Mouse (Mus musculus) limb, embryonic 15.5 days (tissue): ENCODE results near the gene Zdhhc13. TPM values are rescaled to one million over a fixed set of nuclear protein-coding genes. Genes with fewer than 3 reads are reported as not detected.

ENCODE experiments used
- ATAC-seq: fragments of 200-750 bp; cut with Nextera tagmentation; 2 replicates; pipeline ENCODE4 v1.8.0; 2017; ENCODE audit warnings: low read depth, moderate TSS enrichment; ENCODE audit not compliant: insufficient number of reproducible peaks, low FRiP score, low TSS enrichment
- H3K27ac ChIP-seq: fragments of 300-500 bp; sonication (generic); 2 replicates; pipeline ENCODE4 v1.5.1; 2015; ENCODE audit warnings: moderate library complexity, mild to moderate bottlenecking, inconsistent platforms
- H3K27me3 ChIP-seq: fragments of 300-500 bp; sonication (generic); 2 replicates; pipeline ENCODE4 v1.6.1; 2015; ENCODE audit warnings: inconsistent platforms
- H3K36me3 ChIP-seq: fragments of 300-500 bp; sonication (generic); 2 replicates; pipeline ENCODE4 v1.6.1; 2015; ENCODE audit warnings: inconsistent platforms
- H3K4me1 ChIP-seq: fragments of 300-500 bp; sonication (generic); 2 replicates; pipeline ENCODE4 v1.6.1; 2015; ENCODE audit warnings: inconsistent platforms
- H3K4me2 ChIP-seq: fragments of 300-500 bp; sonication (generic); 2 replicates; pipeline ENCODE4 v1.6.1; 2015; ENCODE audit warnings: mild to moderate bottlenecking, inconsistent platforms
- H3K4me3 ChIP-seq: fragments of 300-500 bp; sonication (generic); 2 replicates; pipeline ENCODE4 v1.5.1; 2015; ENCODE audit warnings: mild to moderate bottlenecking, inconsistent platforms
- H3K9ac ChIP-seq: fragments of 300-500 bp; sonication (generic); 2 replicates; pipeline ENCODE4 v1.6.1; 2015; ENCODE audit warnings: inconsistent platforms
- H3K9me3 ChIP-seq: fragments of 300-500 bp; sonication (generic); 2 replicates; pipeline ENCODE4 v1.6.1; 2016; ENCODE audit warnings: inconsistent platforms
- WGBS: fragments of 180-500 bp; shearing (Covaris S2); methylation state at CpG from one replicate; pipeline ENCODE4 v1.1.7; 2015; 5-methylcytosine and 5-hydroxymethylcytosine counted together
- polyA plus RNA-seq: library from polyadenylated mRNA; unstranded; fragments of >200 nt; fragmentation: Nextera tagmentation; extraction: Ambion mirVana; gene quantifications from 2 replicates; pipeline ENCODE4 v1.2.1, GENCODE M21; 2015

Zdhhc13 gene
- polyA plus RNA-seq, 1 experiment from 2014 or later: 29.1 TPM

DNA sequence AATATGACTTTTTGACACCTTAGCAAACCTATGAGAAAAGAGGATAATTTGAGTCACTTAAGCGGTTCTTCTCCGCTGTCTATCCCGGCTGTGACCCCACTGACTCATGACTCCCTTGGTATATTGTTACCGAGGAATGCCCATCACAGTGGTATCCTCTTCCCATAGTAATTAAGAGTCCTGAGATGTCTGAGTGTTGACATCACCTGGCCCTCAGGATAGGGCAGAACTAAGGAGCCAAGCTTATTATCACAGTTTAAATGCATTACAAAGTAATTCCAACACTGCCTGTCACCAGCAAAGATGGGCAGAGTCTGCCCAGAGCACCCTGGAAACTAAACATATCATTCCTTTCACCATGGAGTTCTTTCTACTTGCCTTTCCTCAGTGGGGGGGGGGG is 22.8 kb upstream of the Zdhhc13 start:
- no peak for ATAC-seq
- H3K9me3 ChIP-seq: no peaks in the 10 kb centered on the region
- no peaks in the 10 kb centered on the region for H3K27me3 ChIP-seq
- H3K4me2 ChIP-seq: no peak overlapping the region
- H3K36me3 ChIP-seq: no peaks in the 10 kb centered on the region
- WGBS: 74% methylated on average over 4 of the region's 4 CpGs
- H3K9ac ChIP-seq: no peak overlapping the region
- H3K4me1 ChIP-seq: no peaks in the 10 kb centered on the region
- H3K4me3 ChIP-seq: no peak overlapping the region
- H3K27ac ChIP-seq: no peak overlapping the region

DNA sequence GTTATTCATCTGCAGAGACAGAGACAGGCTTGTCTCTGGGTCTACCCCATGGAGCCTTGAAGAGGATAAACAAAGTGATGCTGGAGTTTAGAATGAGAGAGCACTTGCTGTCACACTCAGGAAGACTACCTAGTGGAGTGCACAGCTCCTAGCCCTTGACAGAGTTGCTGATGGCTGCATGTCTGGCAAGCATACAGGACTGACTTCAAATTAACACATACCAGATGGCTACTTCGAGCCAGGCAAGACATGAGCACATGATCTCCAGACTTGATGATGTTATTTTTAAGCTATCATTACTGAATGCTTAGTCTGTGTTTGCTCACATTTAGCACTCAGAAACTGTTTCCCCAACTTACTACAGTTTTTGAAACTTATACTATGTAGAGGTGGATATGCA is 19.1 kb upstream of the Zdhhc13 start:
- no peak for ATAC-seq
- Histone ChIP-seq H3K4me3 (no peak overlapping the region), H3K27me3 (no peaks in the 10 kb centered on the region), H3K27ac (no peak overlapping the region), H3K9me3 (no peaks in the 10 kb centered on the region), H3K4me2 (no peak overlapping the region), H3K9ac (no peak overlapping the region), H3K36me3 (no peaks in the 10 kb centered on the region), H3K4me1 (no peaks in the 10 kb centered on the region)
- 48% methylated on average over 1 of the region's 1 CpGs for WGBS

DNA sequence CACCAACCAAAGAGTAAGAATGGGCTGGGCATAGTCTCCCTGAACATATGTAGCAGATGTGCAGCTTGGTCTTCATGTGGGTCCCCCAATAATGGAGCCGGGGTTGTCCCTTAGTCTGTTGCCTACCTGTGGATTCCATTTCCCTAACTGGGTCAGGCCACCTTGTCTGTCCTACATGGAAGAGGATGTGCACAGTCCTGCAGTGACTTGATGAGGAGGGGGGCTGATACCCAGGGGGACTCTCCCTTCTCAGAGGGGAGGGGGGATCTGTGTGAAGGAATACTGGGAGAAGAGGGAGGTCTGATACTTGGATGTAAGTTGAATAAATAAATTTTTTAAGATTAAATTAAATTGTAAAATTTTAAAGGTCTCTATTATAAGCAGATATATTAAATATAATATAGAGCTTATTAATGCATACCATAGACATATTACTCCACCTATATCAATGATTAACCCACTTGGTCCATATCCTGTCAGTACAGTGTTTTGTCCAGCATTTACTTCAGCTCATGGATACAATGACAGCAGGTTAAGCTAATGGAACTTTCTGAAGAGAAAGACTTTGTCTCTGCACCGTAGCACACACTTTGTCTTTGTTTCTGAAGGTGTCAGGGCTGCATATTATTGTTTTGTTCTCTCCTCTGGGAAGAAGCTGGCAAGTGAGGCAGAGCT is 16.6 kb upstream of the Zdhhc13 start:
- WGBS: 83% methylated on average over 2 of the region's 2 CpGs
- H3K36me3 ChIP-seq: no peaks in the 10 kb centered on the region
- H3K27ac ChIP-seq: no peak overlapping the region
- H3K27me3 ChIP-seq: no peaks in the 10 kb centered on the region
- no peak overlapping the region for H3K9ac ChIP-seq
- H3K4me3 ChIP-seq: no peak overlapping the region
- no peaks in the 10 kb centered on the region for H3K4me1 ChIP-seq
- H3K9me3 ChIP-seq: no peaks in the 10 kb centered on the region
- H3K4me2 ChIP-seq: no peak overlapping the region
- ATAC-seq: no peak

DNA sequence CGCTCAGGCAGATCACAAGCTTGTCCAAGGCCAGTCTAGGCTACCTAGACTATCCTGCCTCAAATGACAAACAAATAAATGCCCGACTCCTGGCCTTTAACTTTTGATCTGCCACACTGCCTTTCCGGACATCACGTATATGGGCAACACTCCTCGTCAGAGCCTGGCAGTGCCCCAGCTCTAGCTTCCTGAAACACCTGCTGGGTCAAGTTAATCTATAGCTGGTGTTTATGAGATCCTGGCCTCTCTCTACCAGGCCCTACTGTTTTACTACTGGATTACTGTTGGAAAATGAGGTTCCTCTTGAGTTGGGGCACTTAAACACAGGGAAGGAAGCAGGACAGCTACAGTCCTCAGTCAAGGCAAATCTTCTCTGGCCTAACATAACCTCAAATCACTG is 15.5 kb upstream of the Zdhhc13 start:
- ATAC-seq: no peak
- Histone ChIP-seq H3K4me3 (no peak overlapping the region), H3K9me3 (no peaks in the 10 kb centered on the region), H3K27ac (no peak overlapping the region), H3K27me3 (no peaks in the 10 kb centered on the region), H3K4me2 (no peak overlapping the region), H3K36me3 (no peaks in the 10 kb centered on the region), H3K9ac (no peak overlapping the region), H3K4me1 (no peaks in the 10 kb centered on the region)
- WGBS: 70% methylated on average over 5 of the region's 5 CpGs

DNA sequence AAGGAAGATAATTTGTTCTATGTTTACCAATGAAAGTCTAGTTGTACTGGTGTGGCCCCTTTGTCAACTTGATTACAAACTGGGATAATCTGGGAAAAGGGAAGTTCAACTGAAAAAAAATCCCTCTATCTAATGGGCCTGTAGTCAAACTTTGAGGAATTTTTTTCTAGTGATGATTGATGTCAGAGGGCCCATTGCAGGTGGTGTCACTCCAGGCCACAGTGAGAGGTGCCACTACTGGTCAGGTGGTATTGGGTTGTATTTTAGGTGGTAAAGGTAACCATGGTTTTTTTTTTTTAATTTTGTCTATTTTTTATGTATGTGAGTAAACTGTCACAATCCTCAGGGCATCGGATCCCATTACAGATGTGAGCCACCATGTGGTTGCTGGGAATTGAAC is 14.2 kb upstream of the Zdhhc13 start:
- H3K36me3 ChIP-seq: no peaks in the 10 kb centered on the region
- WGBS: 94% methylated on average over 1 of the region's 1 CpGs
- H3K9me3 ChIP-seq: no peaks in the 10 kb centered on the region
- no peaks in the 10 kb centered on the region for H3K4me1 ChIP-seq
- no peak overlapping the region for H3K4me3 ChIP-seq
- ATAC-seq: no peak
- no peak overlapping the region for H3K4me2 ChIP-seq
- H3K9ac ChIP-seq: no peak overlapping the region
- H3K27ac ChIP-seq: no peak overlapping the region
- H3K27me3 ChIP-seq: no peaks in the 10 kb centered on the region

DNA sequence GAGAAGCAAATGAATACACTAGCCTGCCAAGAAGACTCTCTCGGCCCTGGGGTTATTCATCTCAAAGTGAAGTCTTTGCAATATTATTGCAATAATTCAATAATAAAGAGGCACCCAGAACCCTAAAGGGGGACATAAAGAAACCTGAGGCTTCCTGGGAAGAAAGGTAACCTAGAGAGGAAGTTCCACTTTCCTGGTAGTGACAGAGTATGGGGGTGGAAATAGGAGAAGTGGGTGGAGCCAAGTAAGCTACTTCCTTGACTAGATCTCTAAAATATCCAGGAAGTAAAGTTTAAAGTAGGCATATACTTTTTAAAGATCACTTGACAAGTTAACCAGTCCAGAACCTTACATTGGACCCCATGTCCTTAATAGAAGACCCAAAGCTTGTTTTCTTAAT is 13.4 kb upstream of the Zdhhc13 start:
- H3K36me3 ChIP-seq: no peaks in the 10 kb centered on the region
- WGBS: 87% methylated on average over 1 of the region's 1 CpGs
- H3K9ac ChIP-seq: no peak overlapping the region
- no peak overlapping the region for H3K27ac ChIP-seq
- H3K4me1 ChIP-seq: no peaks in the 10 kb centered on the region
- H3K27me3 ChIP-seq: no peaks in the 10 kb centered on the region
- no peaks in the 10 kb centered on the region for H3K9me3 ChIP-seq
- no peak for ATAC-seq
- no peak overlapping the region for H3K4me3 ChIP-seq
- H3K4me2 ChIP-seq: no peak overlapping the region

DNA sequence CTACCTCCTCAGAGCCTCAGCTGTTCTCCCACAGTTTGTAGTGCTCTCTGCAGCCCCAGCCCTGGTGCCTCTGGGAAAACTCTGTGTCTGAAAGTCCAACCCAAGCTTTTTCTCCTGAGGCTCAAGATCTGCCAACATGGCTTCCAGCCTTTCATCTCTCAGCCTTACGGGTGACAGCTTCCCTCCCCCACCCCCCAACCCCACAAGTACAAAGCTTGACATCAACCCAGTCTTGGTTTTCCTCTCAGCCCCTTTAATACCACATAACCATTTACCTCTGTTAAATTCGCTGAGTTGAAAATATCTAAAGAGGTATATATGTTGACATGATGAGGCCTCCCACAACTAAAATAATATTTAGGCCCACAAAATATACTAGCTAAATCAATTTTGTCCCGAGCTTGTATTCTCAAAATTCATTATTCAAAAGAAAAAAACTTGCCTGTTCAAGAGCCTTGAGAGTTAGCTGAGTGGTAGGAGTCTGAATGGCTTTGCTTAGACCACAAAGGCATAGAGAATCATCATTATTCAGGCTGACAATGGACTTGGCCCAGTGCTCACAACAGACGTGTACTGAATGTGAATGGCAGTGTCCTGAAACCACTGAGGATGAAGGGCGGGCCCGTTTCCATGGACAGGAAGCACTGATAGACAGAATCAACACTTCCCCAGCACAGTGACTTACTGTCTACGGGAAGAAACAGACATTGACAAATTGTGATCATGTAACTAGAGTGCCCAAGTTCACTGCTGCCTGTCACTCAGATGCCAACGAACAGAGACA is 10.9 kb upstream of the Zdhhc13 start:
- no peak for ATAC-seq

DNA sequence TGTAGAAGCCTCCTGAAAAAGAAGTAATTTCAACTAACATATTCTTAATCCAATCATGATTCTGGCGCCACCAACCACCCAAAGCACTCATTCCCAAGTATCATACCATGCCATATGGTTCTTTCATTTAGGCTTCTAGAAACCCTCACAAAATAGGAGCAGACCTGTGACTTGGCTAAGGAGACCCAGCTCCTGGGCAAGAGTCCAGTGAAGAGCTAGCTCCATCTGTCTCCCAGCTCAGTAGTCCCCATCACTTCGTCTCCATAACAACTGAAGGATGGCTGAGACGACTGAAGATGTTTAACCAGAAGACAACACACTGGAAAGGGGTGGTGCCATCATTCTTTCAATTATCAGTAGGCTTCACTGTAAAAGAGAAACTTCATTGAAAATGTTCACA is 9.7 kb upstream of the Zdhhc13 start:
- no peaks in the 10 kb centered on the region for H3K4me1 ChIP-seq
- H3K9me3 ChIP-seq: no peaks in the 10 kb centered on the region
- no peak overlapping the region for H3K4me3 ChIP-seq
- no peak overlapping the region for H3K9ac ChIP-seq
- H3K27ac ChIP-seq: no peak overlapping the region
- no peaks in the 10 kb centered on the region for H3K27me3 ChIP-seq
- H3K36me3 ChIP-seq: no peaks in the 10 kb centered on the region
- 69% methylated on average over 3 of the region's 3 CpGs for WGBS
- H3K4me2 ChIP-seq: no peak overlapping the region
- ATAC-seq: no peak

More for the DNA sequence above, 10.9 kb upstream of the Zdhhc13 start:
- Histone ChIP-seq H3K9me3 (no peaks in the 10 kb centered on the region), H3K4me1 (no peaks in the 10 kb centered on the region), H3K4me2 (no peak overlapping the region), H3K27ac (no peak overlapping the region), H3K9ac (no peak overlapping the region), H3K27me3 (no peaks in the 10 kb centered on the region), H3K4me3 (no peak overlapping the region), H3K36me3 (no peaks in the 10 kb centered on the region)
- WGBS: 71% methylated on average over 8 of the region's 8 CpGs

DNA sequence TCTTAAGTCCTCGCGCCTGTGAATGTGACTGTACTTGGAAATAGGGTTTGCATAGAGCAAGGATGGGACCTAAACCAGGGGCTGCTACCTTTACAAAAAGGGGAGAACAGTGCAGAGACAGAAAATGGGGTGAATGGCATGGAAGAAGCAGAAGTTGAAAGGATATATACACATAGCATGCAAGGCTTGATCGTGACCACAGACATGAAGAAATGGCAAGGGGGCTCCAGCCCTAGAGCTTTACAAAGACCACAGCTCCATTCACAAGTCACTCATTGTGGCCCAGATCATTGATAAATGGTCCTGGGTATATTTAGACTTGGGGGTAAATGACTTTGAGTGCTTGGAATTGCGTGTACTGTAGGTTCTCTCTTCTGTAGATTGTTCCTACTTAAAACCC is 6.4 kb upstream of the Zdhhc13 start:
- H3K9me3 ChIP-seq: no peaks in the 10 kb centered on the region
- H3K27ac ChIP-seq: no peak overlapping the region
- H3K9ac ChIP-seq: no peak overlapping the region
- ATAC-seq: no peak
- WGBS: 81% methylated on average over 4 of the region's 4 CpGs
- no peak overlapping the region for H3K4me3 ChIP-seq
- no peaks in the 10 kb centered on the region for H3K36me3 ChIP-seq
- H3K4me2 ChIP-seq: no peak overlapping the region
- H3K27me3 ChIP-seq: no peaks in the 10 kb centered on the region
- no peaks in the 10 kb centered on the region for H3K4me1 ChIP-seq

DNA sequence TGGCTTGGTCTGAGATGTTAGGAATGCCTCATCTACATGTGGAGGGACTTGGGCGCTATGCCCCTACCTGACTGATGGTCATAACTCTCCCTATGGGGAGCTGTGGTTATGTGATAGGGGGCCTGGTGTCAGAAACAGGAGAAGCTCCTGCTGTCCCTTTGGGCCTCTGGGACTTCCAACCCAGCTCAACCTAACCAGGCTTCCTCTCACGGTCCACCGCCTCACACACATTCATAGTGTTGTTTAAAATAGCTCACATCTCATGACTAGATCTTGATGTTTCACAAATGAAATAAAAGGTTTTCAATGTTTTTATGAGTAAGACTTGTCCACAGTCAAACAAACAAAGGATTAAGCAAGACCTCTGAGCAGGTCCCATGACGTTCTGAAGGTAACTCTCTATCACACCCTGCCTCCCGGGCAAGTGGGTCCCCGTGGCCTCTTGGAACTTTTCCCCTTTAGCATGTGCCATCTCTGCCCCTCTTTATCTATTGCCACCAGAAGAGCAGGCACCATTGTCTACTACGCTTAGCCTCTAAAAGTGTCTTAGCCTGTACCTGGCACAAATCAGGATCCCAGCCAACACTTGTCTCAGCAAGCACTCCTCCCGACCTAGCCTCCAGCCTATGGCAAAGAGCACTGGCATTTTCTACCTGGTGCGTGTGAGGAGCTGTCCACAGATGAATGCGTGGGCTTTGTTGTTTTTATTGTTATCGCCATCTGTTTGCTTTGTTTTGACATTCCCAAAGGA is 3.9 kb upstream of the Zdhhc13 start:
- Histone ChIP-seq H3K36me3 (no peaks in the 10 kb centered on the region), H3K27me3 (no peaks in the 10 kb centered on the region), H3K9me3 (no peaks in the 10 kb centered on the region), H3K27ac (no peak overlapping the region), H3K9ac (no peak overlapping the region), H3K4me2 (no peak overlapping the region), H3K4me3 (no peak overlapping the region), H3K4me1 (peaks cover 10% of the 10 kb centered on the region)
- ATAC-seq: no peak
- WGBS: 80% methylated on average over 11 of the region's 11 CpGs

DNA sequence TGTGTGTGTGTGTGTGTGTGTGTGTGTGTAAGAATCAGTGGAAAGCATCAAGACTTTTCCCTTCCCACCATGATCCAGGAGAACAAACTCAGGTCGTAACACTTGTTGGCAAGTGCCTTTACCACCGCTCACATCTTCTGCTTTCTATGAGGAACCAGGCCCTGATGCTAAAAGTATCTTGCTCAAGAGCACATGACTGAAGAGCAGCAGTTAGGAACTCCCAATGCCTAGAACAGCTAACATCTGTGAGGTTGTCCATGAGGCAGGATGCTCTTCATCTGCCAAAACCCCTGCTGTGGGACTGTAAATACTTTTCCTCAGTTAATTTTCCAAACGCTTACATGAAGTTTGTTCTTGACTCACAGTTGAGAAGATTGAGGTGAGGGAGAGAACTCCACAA is 455 bp upstream of the Zdhhc13 start:
- H3K4me2 ChIP-seq: peak overlapping the region; percentile 75
- peaks cover 12% of the 10 kb centered on the region for H3K4me1 ChIP-seq
- ATAC-seq: 0 out of 2 replicates have a peak, but pooled peaks have one; percentile 5
- no peaks in the 10 kb centered on the region for H3K36me3 ChIP-seq
- H3K4me3 ChIP-seq: peak overlapping the region; percentile 85
- no peak overlapping the region; the same call in 1 of the 2 replicates for H3K27ac ChIP-seq
- H3K9ac ChIP-seq: no peak overlapping the region
- H3K9me3 ChIP-seq: no peaks in the 10 kb centered on the region
- 61% methylated on average over 3 of the region's 3 CpGs for WGBS
- H3K27me3 ChIP-seq: no peaks in the 10 kb centered on the region

DNA sequence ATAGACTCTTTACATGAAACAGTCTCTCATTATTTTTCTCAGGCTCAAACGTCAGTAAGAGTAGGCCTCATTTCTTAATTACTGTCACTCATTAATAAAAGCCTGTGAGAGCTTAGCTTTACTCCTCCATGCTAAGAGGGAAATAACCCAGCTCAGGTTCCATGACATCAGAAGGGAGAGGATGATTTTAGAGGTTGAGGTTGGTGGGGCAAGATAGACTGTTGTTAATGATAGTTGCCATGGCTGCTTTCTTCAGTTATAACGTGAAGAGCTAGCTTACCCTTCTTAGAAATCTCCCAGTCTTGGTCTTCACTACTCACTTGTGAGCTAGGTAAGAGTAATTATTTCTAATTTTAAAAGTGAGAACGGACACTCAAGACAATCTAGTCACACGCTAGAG is 1.3 kb downstream of the Zdhhc13 start:
- peaks cover 12% of the 10 kb centered on the region for H3K4me1 ChIP-seq
- no peak overlapping the region for H3K4me2 ChIP-seq
- no peaks in the 10 kb centered on the region for H3K27me3 ChIP-seq
- H3K9ac ChIP-seq: no peak overlapping the region
- H3K36me3 ChIP-seq: no peaks in the 10 kb centered on the region
- H3K9me3 ChIP-seq: no peaks in the 10 kb centered on the region
- H3K4me3 ChIP-seq: no peak overlapping the region
- WGBS: 66% methylated on average over 4 of the region's 4 CpGs
- no peak for ATAC-seq
- no peak overlapping the region for H3K27ac ChIP-seq
